Mouse (Mus musculus): ENCODE measurements around the gene Ttc28.

DNA sequence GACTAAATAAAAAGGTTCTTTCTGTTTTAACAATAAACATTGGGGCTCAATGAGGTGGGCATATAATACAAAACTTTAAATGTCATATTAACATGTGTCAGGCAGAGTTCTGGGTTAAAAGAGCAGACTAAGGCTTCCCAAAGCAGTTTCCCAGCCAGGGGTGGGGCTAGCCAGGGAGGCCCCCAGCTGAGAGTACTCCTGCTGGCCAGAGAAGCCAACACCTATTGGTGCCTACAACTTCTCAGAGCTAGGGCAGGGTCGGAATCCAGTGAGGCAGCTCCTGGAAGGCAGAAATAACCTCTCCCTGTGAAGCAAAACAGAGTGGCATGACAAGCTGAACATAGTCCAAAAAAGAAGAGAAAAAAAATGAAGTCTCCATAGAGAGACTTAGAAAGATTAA lies 439.3 kb downstream of the Ttc28 start:
- TF ChIP-seq GATA1 (IDR thresholded peaks at IDR 0.05; ENCODE audit: low read length) (no peak), TAL1 (IDR thresholded peaks at IDR 0.05; ENCODE audit: low read length) (no peak)

Measured in erythroblast, embryonic 14.5 days (primary cell).